Mouse (Mus musculus) erythroblast, adult 5-6 weeks (primary cell): ENCODE measurements around the gene Eya2. TPM values are rescaled to one million over a fixed set of nuclear protein-coding genes. Genes with fewer than 3 reads are reported as not detected.

Experiments used
- ATAC-seq: replicated peaks from 2 replicates; pipeline ENCODE4 v1.8.0; 2016; ENCODE audit warnings: moderate number of reproducible peaks, mild to moderate bottlenecking, moderate TSS enrichment, inconsistent platforms; ENCODE audit not compliant: poor library complexity, low FRiP score, severe bottlenecking
- total RNA-seq, 2 experiments: library from RNA; stranded (forward) in 1 of 2; stranded (reverse) in 1 of 2; fragments of 150-400 nt in 1 of 2; fragments of 200-764, 138-1000 nt in 1 of 2; gene quantifications; 2 replicates each; pipeline versions ENCODE4 v1.2.3 to v1.2.4; 2015 to 2017; ENCODE audit warnings: low replicate concordance in 2 of 2

Gene Eya2
- total RNA-seq, 2 experiments from 2014 or later = 0.09 TPM; not detected in 1

- no peak for ATAC-seq
Observed at GRCm38 (mm10) chr2:165584563-165584962, 10.3 kb upstream of the Eya2 start.

- ATAC-seq = no peak
Observed at GRCm38 (mm10) chr2:165590742-165591141, 4.1 kb upstream of the Eya2 start.

- no peak for ATAC-seq
Observed at GRCm38 (mm10) chr2:165593763-165594162, 1.1 kb upstream of the Eya2 start.

GRCm38 (mm10) chr2:165595676-165596070 lies 841 bp downstream of the Eya2 start:
- no peak for ATAC-seq

GRCm38 (mm10) chr2:165596141-165596540 lies 1.3 kb downstream of the Eya2 start:
- ATAC-seq = no peak

GRCm38 (mm10) chr2:165597536-165597935 lies 2.7 kb downstream of the Eya2 start:
- ATAC-seq = no peak

GRCm38 (mm10) chr2:165598139-165598538 lies 3.3 kb downstream of the Eya2 start:
- ATAC-seq = no peak

GRCm38 (mm10) chr2:165599566-165599965 lies 4.7 kb downstream of the Eya2 start:
- no peak for ATAC-seq

GRCm38 (mm10) chr2:165600926-165601325 lies 6.1 kb downstream of the Eya2 start:
- ATAC-seq = no peak

GRCm38 (mm10) chr2:165601605-165602004 lies 6.8 kb downstream of the Eya2 start:
- no peak for ATAC-seq

- no peak for ATAC-seq
Observed at GRCm38 (mm10) chr2:165603775-165604174, 8.9 kb downstream of the Eya2 start.

- ATAC-seq = no peak
Observed at GRCm38 (mm10) chr2:165611551-165612253, 16.9 kb downstream of the Eya2 start.

GRCm38 (mm10) chr2:165613741-165614339 lies 19.0 kb downstream of the Eya2 start:
- no peak for ATAC-seq

GRCm38 (mm10) chr2:165621488-165621887 lies 26.7 kb downstream of the Eya2 start:
- ATAC-seq = no peak

- no peak for ATAC-seq
Observed at GRCm38 (mm10) chr2:165622596-165622995, 27.8 kb downstream of the Eya2 start.

GRCm38 (mm10) chr2:165626826-165627225 lies 32.0 kb downstream of the Eya2 start:
- no peak for ATAC-seq

- no peak for ATAC-seq
Observed at GRCm38 (mm10) chr2:165627974-165628373, 33.1 kb downstream of the Eya2 start.

GRCm38 (mm10) chr2:165629900-165630299 lies 35.1 kb downstream of the Eya2 start:
- no peak for ATAC-seq

- no peak for ATAC-seq
Observed at GRCm38 (mm10) chr2:165633011-165633785, 38.4 kb downstream of the Eya2 start.

- ATAC-seq = no peak
Observed at GRCm38 (mm10) chr2:165634481-165634880, 39.6 kb downstream of the Eya2 start.
